Mouse (Mus musculus) forebrain, embryonic 16.5 days (tissue): Measurements from ENCODE around the gene Prrg2. TPM values are rescaled to one million over a fixed set of nuclear protein-coding genes. Genes with fewer than 3 reads are reported as not detected.
A peak's percentile ranks its signal among the peaks of the same experiment; 100 is the strongest.

Source experiments
- ATAC-seq: fragments of 200-750 bp; cut with Nextera tagmentation; 2 replicates; pipeline ENCODE4 v1.8.0; 2017; ENCODE audit warnings: mild to moderate bottlenecking, moderate library complexity
- H3K27ac ChIP-seq: fragments of 300-500 bp; sonication (generic); 2 replicates; pipeline ENCODE4 v1.5.1; 2014; ENCODE audit warnings: low read length, control low read depth
- H3K27me3 ChIP-seq: fragments of 300-500 bp; sonication (generic); replicated peaks from 2 replicates; pipeline ENCODE4 v1.6.1; 2014; ENCODE audit warnings: low read length; ENCODE audit not compliant: control insufficient read depth, insufficient read depth
- H3K36me3 ChIP-seq: fragments of 300-500 bp; sonication (generic); 2 replicates; pipeline ENCODE4 v1.6.1; 2014; ENCODE audit not compliant: control insufficient read depth, insufficient read depth
- H3K4me1 ChIP-seq: fragments of 300-500 bp; sonication (generic); replicated peaks from 2 replicates; pipeline ENCODE4 v1.6.1; 2014; ENCODE audit warnings: low read length; ENCODE audit not compliant: control insufficient read depth, insufficient read depth
- H3K4me2 ChIP-seq: fragments of 300-500 bp; sonication (generic); 2 replicates; pipeline ENCODE4 v1.6.1; 2014; ENCODE audit warnings: mild to moderate bottlenecking, low read length, control low read depth
- H3K4me3 ChIP-seq: fragments of 300-500 bp; sonication (generic); replicated peaks from 2 replicates; pipeline ENCODE4 v1.5.1; 2014; ENCODE audit warnings: mild to moderate bottlenecking, low read length, control low read depth
- H3K9ac ChIP-seq: fragments of 300-500 bp; sonication (generic); replicated peaks from 2 replicates; pipeline ENCODE4 v1.6.1; 2014; ENCODE audit warnings: low read depth, low read length, control low read depth
- H3K9me3 ChIP-seq: fragments of 300-500 bp; sonication (generic); 2 replicates; pipeline ENCODE4 v1.6.1; 2016; ENCODE audit warnings: low read length; ENCODE audit not compliant: control insufficient read depth
- WGBS: fragments of 180-500 bp; shearing (Covaris S2); extraction: QIAGEN DNeasy Blood & Tissue Kit; methylation state at CpG from one replicate; pipeline ENCODE4 v1.1.7; 2014; 5-methylcytosine and 5-hydroxymethylcytosine counted together
- polyA plus RNA-seq: library from polyadenylated mRNA; unstranded; fragments of >200 nt; fragmentation: Nextera tagmentation; extraction: Ambion mirVana; gene quantifications from 2 replicates; pipeline ENCODE4 v1.2.1, GENCODE M21; 2015

The Prrg2 gene
- polyA plus RNA-seq, 1 experiment from 2014 or later = 13.6 TPM

GRCm38 (mm10) chr7:45092048-45092447 is 29.6 kb upstream of the Prrg2 start, which contains the start of gene Rcn3:
Rcn3 (minus strand) TSS chr7:45092221.
- ATAC-seq = peak; percentile 96
- peak within 1 kb of the TSS; percentile 33 for H3K9ac ChIP-seq
- H3K4me1 ChIP-seq = peaks cover 11% of the 10 kb centered on the region
- peak within 1 kb of the TSS; percentile 48 for H3K4me3 ChIP-seq
- no peaks in the 10 kb centered on the region for H3K27me3 ChIP-seq
- H3K27ac ChIP-seq = no peak within 1 kb of the TSS
- no peaks in the 10 kb centered on the region for H3K36me3 ChIP-seq
- peak within 1 kb of the TSS; percentile 67 for H3K4me2 ChIP-seq
- H3K9me3 ChIP-seq = no peaks in the 10 kb centered on the region
- whole genome bisulfite sequencing = under 1% methylated on average over 16 of the region's 16 CpGs

DNA sequence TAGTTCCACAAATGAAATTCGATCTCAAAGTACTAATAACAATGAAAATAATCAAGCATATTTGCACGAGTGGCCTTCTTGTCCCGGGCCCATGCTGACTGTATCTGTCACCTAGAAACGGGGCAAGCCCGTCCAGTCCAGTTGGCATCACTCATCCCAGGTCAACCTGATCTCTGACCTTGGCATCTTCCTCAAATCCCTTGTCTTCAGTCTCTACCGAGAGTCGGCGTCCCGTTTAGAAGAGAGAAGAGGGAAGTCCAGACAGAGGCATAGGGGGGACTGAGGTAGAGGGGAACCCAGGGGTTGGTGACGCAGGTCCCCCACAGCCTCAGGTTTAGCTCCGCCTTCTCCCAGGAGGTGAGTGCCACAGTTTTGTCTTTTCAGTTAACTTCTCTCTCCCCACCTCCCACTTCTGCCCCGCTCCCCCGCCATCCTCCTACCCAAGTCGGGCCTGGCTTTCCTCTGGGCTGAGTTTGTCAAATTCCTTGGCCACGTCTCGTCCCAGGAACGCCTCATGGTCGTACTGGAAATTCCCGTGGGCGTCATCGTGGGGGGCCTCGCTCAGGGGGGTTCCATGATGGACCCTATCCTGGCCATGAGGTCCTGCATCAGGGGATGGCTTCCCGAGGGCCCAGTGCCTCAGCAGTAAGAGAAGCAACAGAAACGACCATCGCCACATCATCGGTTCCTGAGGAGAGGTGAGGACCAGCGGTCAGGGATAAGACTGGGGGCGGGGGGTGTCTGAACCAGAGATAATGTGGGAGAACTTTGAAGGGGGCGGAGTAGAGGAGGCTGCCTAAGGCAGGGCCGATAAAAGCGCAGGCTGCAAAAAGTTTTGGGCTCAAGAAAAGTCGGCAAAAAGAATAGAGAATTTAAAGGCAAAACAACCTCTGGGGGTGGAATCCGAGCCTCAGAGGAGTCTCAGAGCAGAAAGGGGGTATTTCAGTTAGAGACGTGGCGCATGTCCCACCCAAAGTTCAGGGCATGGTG is 28.8 kb upstream of the Prrg2 start:
- Histone ChIP-seq H3K4me2 (peak overlapping the region; percentile 67), H3K9ac (peak overlapping the region; percentile 33), H3K4me1 (peaks cover 11% of the 10 kb centered on the region), H3K27ac (no peak overlapping the region), H3K27me3 (no peaks in the 10 kb centered on the region), H3K36me3 (peaks cover 3% of the 10 kb centered on the region; the same call in 1 of the 2 replicates), H3K9me3 (no peaks in the 10 kb centered on the region), H3K4me3 (peak overlapping the region; percentile 48)
- ATAC-seq = peak; percentile 22; the same call in 1 of the 2 replicates
- 14% methylated on average over 35 of the region's 35 CpGs for WGBS

DNA sequence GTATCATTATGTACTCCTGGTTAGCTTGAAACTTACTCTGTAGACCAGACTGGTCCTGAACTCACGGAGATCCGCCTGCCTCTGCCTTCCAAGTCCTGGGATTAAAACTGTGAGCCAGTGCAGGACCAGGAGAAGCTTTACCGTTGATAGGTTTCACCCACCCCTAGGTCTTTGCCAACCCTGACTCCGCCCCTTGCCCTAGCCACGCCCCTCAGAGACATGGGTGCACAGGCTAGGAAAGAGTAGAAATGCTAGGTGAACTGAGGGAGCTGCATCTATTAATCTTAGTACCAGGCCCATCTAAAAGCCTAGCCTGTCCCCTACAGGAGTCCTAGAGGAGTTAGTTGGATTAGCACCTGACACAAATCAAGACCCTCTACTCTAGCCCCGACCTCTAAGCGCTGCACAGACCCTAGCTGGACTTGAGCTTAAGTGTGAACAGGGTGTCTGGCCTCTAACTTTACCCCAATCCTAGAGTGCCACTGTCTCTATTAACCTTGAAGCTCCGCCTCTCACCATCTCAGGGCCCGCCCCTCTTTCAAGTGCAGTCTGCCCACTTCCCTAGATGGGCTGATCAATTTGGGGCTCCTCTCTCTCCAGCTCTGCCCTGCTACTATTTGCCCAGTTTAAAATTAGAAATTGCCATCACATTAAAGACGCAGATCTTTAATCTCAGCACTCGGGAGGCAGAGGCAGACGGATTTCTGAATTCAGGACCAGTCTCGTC is 27.9 kb upstream of the Prrg2 start:
- Histone ChIP-seq H3K4me1 (peaks cover 11% of the 10 kb centered on the region), H3K9ac (no peak overlapping the region), H3K27ac (no peak overlapping the region), H3K36me3 (peaks cover 6% of the 10 kb centered on the region; the same call in 1 of the 2 replicates), H3K27me3 (no peaks in the 10 kb centered on the region), H3K9me3 (no peaks in the 10 kb centered on the region), H3K4me2 (no peak overlapping the region; the same call in 1 of the 2 replicates), H3K4me3 (no peak overlapping the region)
- no peak for ATAC-seq
- 79% methylated on average over 13 of the region's 13 CpGs for WGBS

- Histone ChIP-seq H3K4me2 (no peak overlapping the region), H3K36me3 (peaks cover 6% of the 10 kb centered on the region; the same call in 1 of the 2 replicates), H3K9ac (no peak overlapping the region), H3K27me3 (no peaks in the 10 kb centered on the region), H3K27ac (no peak overlapping the region), H3K4me1 (peaks cover 11% of the 10 kb centered on the region), H3K9me3 (no peaks in the 10 kb centered on the region), H3K4me3 (no peak overlapping the region)
- no peak for ATAC-seq
- 94% methylated on average over 17 of the region's 17 CpGs for WGBS
Measured at GRCm38 (mm10) chr7:45088597-45088996, 26.1 kb upstream of the Prrg2 start.

DNA sequence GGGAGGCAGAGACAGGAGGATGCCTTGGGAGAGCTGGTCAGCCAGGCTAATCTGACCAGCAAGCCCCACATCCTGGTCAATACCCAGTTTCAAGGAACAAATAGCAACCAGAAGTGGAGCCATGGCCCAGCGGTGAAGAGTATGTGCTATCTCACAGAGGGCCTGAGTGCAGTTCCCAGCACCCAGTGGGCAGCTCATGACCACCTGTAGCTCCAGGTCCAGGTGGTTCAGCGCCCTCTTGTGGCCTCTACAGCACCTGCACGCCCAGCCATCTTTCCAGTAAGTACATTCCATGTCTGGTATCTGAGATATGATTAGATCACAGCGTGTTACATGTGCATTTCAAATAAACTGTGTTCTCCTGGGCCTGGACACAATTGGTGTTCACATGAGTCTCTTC is 23.6 kb upstream of the Prrg2 start:
- Histone ChIP-seq H3K9ac (no peak overlapping the region), H3K9me3 (no peaks in the 10 kb centered on the region), H3K36me3 (peaks cover 6% of the 10 kb centered on the region; the same call in 1 of the 2 replicates), H3K4me3 (no peak overlapping the region), H3K27ac (no peak overlapping the region), H3K4me1 (peaks cover under 1% of the 10 kb centered on the region; the same call in 1 of the 2 replicates), H3K27me3 (no peaks in the 10 kb centered on the region), H3K4me2 (no peak overlapping the region)
- ATAC-seq = no peak
- 78% methylated on average over 4 of the region's 4 CpGs for WGBS

- Histone ChIP-seq H3K9ac (no peak overlapping the region), H3K4me1 (no peaks in the 10 kb centered on the region), H3K4me2 (no peak overlapping the region), H3K9me3 (no peaks in the 10 kb centered on the region), H3K4me3 (no peak overlapping the region), H3K27me3 (no peaks in the 10 kb centered on the region), H3K36me3 (peaks cover 6% of the 10 kb centered on the region; the same call in 1 of the 2 replicates), H3K27ac (no peak overlapping the region)
- ATAC-seq = no peak
- WGBS = 89% methylated on average over 22 of the region's 22 CpGs
Measured at GRCm38 (mm10) chr7:45083300-45083890, 20.9 kb upstream of the Prrg2 start.

- Histone ChIP-seq H3K27me3 (no peaks in the 10 kb centered on the region), H3K9me3 (no peaks in the 10 kb centered on the region), H3K27ac (no peak overlapping the region), H3K4me1 (no peaks in the 10 kb centered on the region), H3K4me2 (no peak overlapping the region), H3K9ac (no peak overlapping the region), H3K4me3 (no peak overlapping the region), H3K36me3 (peaks cover 6% of the 10 kb centered on the region; the same call in 1 of the 2 replicates)
- ATAC-seq = no peak
- WGBS = 82% methylated on average over 25 of the region's 25 CpGs
Measured at GRCm38 (mm10) chr7:45082401-45083299, 20.2 kb upstream of the Prrg2 start.

DNA sequence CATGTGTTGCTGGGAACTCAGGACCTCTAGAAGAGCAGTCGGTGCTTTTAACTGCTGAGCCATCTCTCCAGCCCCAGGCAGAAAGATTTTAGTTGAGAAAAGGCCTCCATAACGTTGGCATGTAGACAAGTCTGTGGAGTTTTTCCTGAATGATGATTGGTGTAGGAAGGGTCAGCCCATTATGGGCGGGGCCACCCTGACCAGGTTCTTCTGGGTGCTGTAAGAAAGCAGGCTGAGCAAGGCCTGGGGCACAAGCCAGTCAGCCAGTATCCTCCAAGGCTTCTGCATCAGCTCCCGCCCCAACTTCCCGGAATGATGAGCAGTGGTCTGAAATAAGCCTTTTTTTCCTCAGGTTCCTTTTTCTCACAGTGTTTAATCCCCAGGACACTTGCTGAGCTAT is 18.5 kb upstream of the Prrg2 start:
- no peak for ATAC-seq
- Histone ChIP-seq H3K27me3 (no peaks in the 10 kb centered on the region), H3K4me3 (no peak overlapping the region), H3K36me3 (0 out of 2 replicates have a peak, but pooled peaks cover 2% of the 10 kb centered on the region), H3K27ac (no peak overlapping the region), H3K9me3 (no peaks in the 10 kb centered on the region), H3K9ac (no peak overlapping the region), H3K4me2 (no peak overlapping the region), H3K4me1 (no peaks in the 10 kb centered on the region)
- 38% methylated on average over 5 of the region's 5 CpGs for WGBS
